23 mouse cellular contexts compared by ENCODE assay signal in genomic region chr10:39467821-39468220, GRCm38 (mm10).
DNase-seq lines count a peak whose midpoint lies in the region; ATAC-seq and TF ChIP-seq lines count a peak whose summit lies in the region.
"Had no signal": no experiment of that assay in that cellular context is flagged by ENCODE, and none has a peak within 500 bp of the region (broad histone marks: within the 10 kb centered on the region; RNA-seq: fewer than 3 reads in every experiment).

No protein-coding gene starts in this region.

- peak overlapping the region; percentile 30; the same call in 1 of the 2 replicates for H3K27ac ChIP-seq in kidney, embryonic 15.5 days
- H3K27ac ChIP-seq in stomach, embryonic 14.5 days (ENCODE audit: low read length), result peak overlapping the region; percentile 61; the same call in 1 of the 2 replicates
- no peak overlapping the region for H3K27ac ChIP-seq in stomach, postnatal 0 days (replicated peaks)
- H3K27ac ChIP-seq: embryonic facial prominence, embryonic 10.5 days; embryonic facial prominence, embryonic 15.5 days; forebrain, embryonic 12.5 days; limb, embryonic 13.5 days; liver, embryonic 12.5 days; midbrain, embryonic 10.5 days; midbrain, embryonic 15.5 days; neural tube, embryonic 15.5 days had no signal

- H3K9ac ChIP-seq in kidney, embryonic 15.5 days, result no peak overlapping the region
- no peak overlapping the region for H3K9ac ChIP-seq in stomach, embryonic 14.5 days (replicated peaks; ENCODE audit: low read depth, low read length)
- H3K9ac ChIP-seq in stomach, postnatal 0 days (ENCODE audit: low read length), result no peak overlapping the region
- H3K9ac ChIP-seq: embryonic facial prominence, embryonic 15.5 days; forebrain, embryonic 12.5 days; forebrain, postnatal 0 days; heart, embryonic 12.5 days; limb, embryonic 13.5 days; liver, embryonic 12.5 days; liver, postnatal 0 days; midbrain, embryonic 15.5 days; neural tube, embryonic 15.5 days had no signal

- H3K27me3 ChIP-seq in kidney, embryonic 15.5 days, result no peaks in the 10 kb centered on the region
- no peaks in the 10 kb centered on the region for H3K27me3 ChIP-seq in stomach, embryonic 14.5 days (ENCODE audit: control insufficient read depth, insufficient read depth, low read length)
- H3K27me3 ChIP-seq in stomach, postnatal 0 days (ENCODE audit: control insufficient read depth, insufficient read depth, low read length), result no peaks in the 10 kb centered on the region
- H3K27me3 ChIP-seq: embryonic facial prominence, embryonic 15.5 days; forebrain, embryonic 12.5 days; heart, embryonic 12.5 days; limb, embryonic 13.5 days; liver, embryonic 12.5 days; midbrain, embryonic 15.5 days; neural tube, embryonic 15.5 days had no signal

- H3K36me3 ChIP-seq in kidney, embryonic 15.5 days, result no peaks in the 10 kb centered on the region
- no peaks in the 10 kb centered on the region for H3K36me3 ChIP-seq in stomach, embryonic 14.5 days (ENCODE audit: control insufficient read depth, insufficient read depth, low read length)
- no peaks in the 10 kb centered on the region for H3K36me3 ChIP-seq in stomach, postnatal 0 days (ENCODE audit: control insufficient read depth, insufficient read depth, low read length)
- H3K36me3 ChIP-seq: embryonic facial prominence, embryonic 15.5 days; forebrain, embryonic 12.5 days; heart, embryonic 12.5 days; limb, embryonic 13.5 days; liver, embryonic 12.5 days; midbrain, embryonic 10.5 days; midbrain, embryonic 15.5 days; neural tube, embryonic 15.5 days had no signal

- no peak for ATAC-seq in kidney, embryonic 15.5 days (replicated peaks; ENCODE audit: low FRiP score)
- ATAC-seq in stomach, embryonic 14.5 days (ENCODE audit: insufficient number of reproducible peaks, insufficient read depth, low FRiP score, low read depth), result no peak
- no peak for ATAC-seq in stomach, postnatal 0 days (ENCODE audit: low FRiP score, low TSS enrichment)
- ATAC-seq: forebrain, postnatal 0 days; hindbrain, embryonic 16.5 days; liver, embryonic 12.5 days; liver, postnatal 0 days; midbrain, embryonic 15.5 days had no signal

- H3K4me1 ChIP-seq in kidney, embryonic 15.5 days, result peaks cover 37% of the 10 kb centered on the region
- peaks cover 13% of the 10 kb centered on the region; the same call in 1 of the 2 replicates for H3K4me1 ChIP-seq in stomach, embryonic 14.5 days (ENCODE audit: control insufficient read depth, insufficient read depth, low read length)
- peaks cover 3% of the 10 kb centered on the region; the same call in 1 of the 2 replicates for H3K4me1 ChIP-seq in stomach, postnatal 0 days (replicated peaks; ENCODE audit: control insufficient read depth, insufficient read depth)

- no peak for TF ChIP-seq CTCF in stomach, postnatal 0 days (IDR thresholded peaks at IDR 0.05; ENCODE audit: low read depth)

- H3K9me3 ChIP-seq in kidney, embryonic 15.5 days (replicated peaks), result no peaks in the 10 kb centered on the region
- no peaks in the 10 kb centered on the region for H3K9me3 ChIP-seq in stomach, embryonic 14.5 days (ENCODE audit: control insufficient read depth, low read depth, low read length)
- H3K9me3 ChIP-seq in stomach, postnatal 0 days (ENCODE audit: control insufficient read depth, low read length), result no peaks in the 10 kb centered on the region
- H3K9me3 ChIP-seq: embryonic facial prominence, embryonic 10.5 days; embryonic facial prominence, embryonic 15.5 days; forebrain, embryonic 12.5 days; G1E; heart, embryonic 12.5 days; limb, embryonic 13.5 days; liver, embryonic 12.5 days; midbrain, embryonic 10.5 days; midbrain, embryonic 15.5 days; neural tube, embryonic 15.5 days had no signal

- no peak overlapping the region for H3K4me2 ChIP-seq in kidney, embryonic 15.5 days
- H3K4me2 ChIP-seq in stomach, embryonic 14.5 days (replicated peaks; ENCODE audit: low read depth, low read length), result no peak overlapping the region
- H3K4me2 ChIP-seq in stomach, postnatal 0 days (replicated peaks; ENCODE audit: low read depth), result no peak overlapping the region
- H3K4me2 ChIP-seq: embryonic facial prominence, embryonic 15.5 days; forebrain, embryonic 12.5 days; heart, embryonic 12.5 days; limb, embryonic 13.5 days; liver, embryonic 12.5 days; midbrain, embryonic 15.5 days; neural tube, embryonic 15.5 days had no signal

- H3K4me3 ChIP-seq in kidney, embryonic 15.5 days (replicated peaks), result no peak overlapping the region
- no peak overlapping the region for H3K4me3 ChIP-seq in stomach, embryonic 14.5 days (ENCODE audit: low read depth, low read length)
- H3K4me3 ChIP-seq in stomach, postnatal 0 days (ENCODE audit: low read depth, low read length), result no peak overlapping the region
- H3K4me3 ChIP-seq: embryonic facial prominence, embryonic 10.5 days; embryonic facial prominence, embryonic 15.5 days; forebrain, embryonic 12.5 days; heart, embryonic 12.5 days; limb, embryonic 13.5 days; liver, embryonic 12.5 days; midbrain, embryonic 10.5 days; midbrain, embryonic 15.5 days; neural tube, embryonic 15.5 days had no signal

- WGBS in kidney, embryonic 15.5 days, result 81% methylated on average over 7 of the region's 7 CpGs
- 86% methylated on average over 7 of the region's 7 CpGs for WGBS in stomach, embryonic 14.5 days
- WGBS in stomach, postnatal 0 days, result 76% methylated on average over 7 of the region's 7 CpGs

- peak; percentile 92 for DNase-seq in heart, adult 11 months
- no peak for DNase-seq in heart, postnatal 4 days
- no peak for DNase-seq in kidney, adult 8-10 months
- no peak for DNase-seq in stomach, postnatal 0 days (ENCODE audit: low spot score)
- DNase-seq in cerebellum, adult 9-10 months, result no peak
- DNase-seq: adrenal gland, adult 8-10 months; cerebellum, adult 2 months; forebrain, postnatal 0 days; liver, postnatal 0 days; retina, postnatal 1 day had no signal

- TF ChIP-seq EP300 in stomach, postnatal 0 days (optimal IDR thresholded peaks at IDR 0.05), result no peak
